Mouse (Mus musculus) megakaryocyte-erythroid progenitor cell, adult 5-6 weeks (primary cell): Measurements from ENCODE around the gene Snrk. TPM values are rescaled to one million over a fixed set of nuclear protein-coding genes. Genes with fewer than 3 reads are reported as not detected.
"Not testable (repeated sequence)": the region's sequence is repeated elsewhere in the genome, so short reads cannot be mapped to it uniquely, and the experiment has no call there.

Source experiments
- ATAC-seq: replicated peaks from 2 replicates; pipeline ENCODE4 v1.8.0; 2016; ENCODE audit warnings: mild to moderate bottlenecking, inconsistent platforms; ENCODE audit not compliant: severe bottlenecking, poor library complexity, low FRiP score, low TSS enrichment
- total RNA-seq, 2 experiments: library from RNA; stranded (forward) in 1 of 2; stranded (reverse) in 1 of 2; fragments of 200-1000, 215-1000 nt in 1 of 2; fragments of >200 nt in 1 of 2; fragmentation: Nextera tagmentation in 1 of 2; gene quantifications; 2 replicates each; pipeline ENCODE4 v1.2.3; 2014 to 2017

The Snrk gene
- total RNA-seq, 2 experiments from 2014 or later, result 8.5 to 15.9 TPM

- ATAC-seq, result no peak
These were observed 20.9 kb downstream of the Snrk start for GRCm38 (mm10) chr9:122137960-122138359.

DNA sequence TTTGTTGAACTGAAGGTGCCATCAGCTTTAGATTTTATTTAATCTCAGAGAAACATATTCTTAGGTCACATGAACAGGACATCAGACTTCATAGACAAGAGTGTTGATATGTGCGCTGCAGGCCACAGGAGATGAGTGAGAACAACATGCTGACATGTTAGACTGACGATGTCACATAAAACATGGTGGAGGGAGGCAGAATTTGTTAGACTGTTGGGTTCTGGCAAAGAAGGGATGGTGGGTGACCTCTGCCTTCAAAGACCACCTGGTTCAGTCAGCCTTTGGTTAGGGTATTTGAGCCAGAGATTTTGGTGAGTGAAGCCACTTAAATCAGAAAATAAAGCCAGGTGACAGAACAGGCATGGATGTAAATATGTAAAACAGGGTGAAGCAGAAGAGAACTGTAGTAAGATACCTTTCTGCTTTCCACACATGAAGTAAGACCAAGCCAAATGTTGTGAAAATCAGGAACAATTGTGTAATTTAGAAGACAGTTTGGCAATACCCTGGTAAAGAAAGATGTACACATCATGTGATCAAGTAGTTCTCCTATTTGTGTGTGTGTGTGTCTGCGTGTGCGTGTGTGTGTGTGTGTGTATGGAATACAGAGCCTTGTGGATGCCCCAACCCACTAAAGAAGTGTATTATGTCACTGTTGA lies 21.4 kb downstream of the Snrk start:
- ATAC-seq, result no peak

- no peak for ATAC-seq
These were observed 22.2 kb downstream of the Snrk start for GRCm38 (mm10) chr9:122139236-122139635.

GRCm38 (mm10) chr9:122143219-122143618 lies 26.2 kb downstream of the Snrk start:
- no peak for ATAC-seq

- no peak for ATAC-seq
These were observed 27.7 kb downstream of the Snrk start for GRCm38 (mm10) chr9:122144776-122145175.

DNA sequence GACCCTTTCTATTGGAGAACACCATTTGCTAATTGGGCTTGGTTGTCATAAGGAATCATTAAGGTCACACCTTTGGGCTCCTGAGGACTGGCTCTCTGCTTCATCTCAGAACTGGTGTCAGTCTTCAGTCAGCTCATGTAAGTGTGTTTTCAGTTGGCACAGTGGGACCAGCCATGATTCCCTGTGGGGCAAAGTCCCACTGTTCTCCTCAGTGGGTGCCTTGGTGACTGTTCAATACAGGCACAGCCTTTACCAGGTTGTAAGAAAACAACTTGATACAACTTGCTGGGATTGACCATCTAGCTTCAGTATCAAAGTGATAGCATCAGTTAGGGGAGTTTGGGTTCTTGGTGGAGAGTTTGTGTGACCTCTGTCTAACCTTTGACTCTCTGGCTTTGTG lies 28.6 kb downstream of the Snrk start:
- no peak for ATAC-seq

DNA sequence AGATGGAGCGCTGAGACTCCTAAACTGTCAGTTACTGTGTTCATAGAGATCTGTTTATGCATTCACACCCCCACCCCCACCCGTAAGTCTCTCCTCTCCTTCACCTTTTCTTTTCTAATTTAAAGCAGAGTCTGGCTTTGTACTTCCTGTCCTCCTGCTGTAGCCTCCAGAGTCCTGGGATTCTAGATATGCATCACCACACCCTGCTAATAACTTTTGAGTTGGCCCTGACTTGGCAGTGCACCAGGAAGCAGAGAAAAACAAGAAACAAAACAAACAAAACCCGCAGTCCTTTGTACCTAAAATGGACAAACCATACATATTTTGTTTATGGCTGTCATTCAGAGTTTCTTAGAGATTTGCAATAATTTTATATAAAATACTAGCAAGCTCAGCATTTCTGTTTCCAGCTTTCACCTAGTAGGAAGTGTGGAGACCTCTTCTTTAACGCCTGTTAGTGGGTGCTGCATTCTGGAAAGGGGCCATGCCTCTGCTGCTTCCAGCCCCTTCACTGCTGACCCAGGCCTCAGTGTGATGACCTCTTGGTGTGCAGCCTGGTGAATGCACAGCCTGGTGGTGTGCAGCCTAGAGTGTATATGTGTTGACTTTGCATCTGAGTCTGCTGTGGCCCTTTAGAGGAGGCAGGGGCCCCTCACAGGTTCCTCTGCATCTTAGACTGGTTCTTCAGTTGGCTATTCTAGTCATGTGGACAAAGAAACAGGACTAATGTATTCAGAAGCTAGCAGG lies 29.2 kb downstream of the Snrk start:
- no peak; the same call in 1 of the 2 replicates for ATAC-seq

GRCm38 (mm10) chr9:122148356-122148755 lies 31.3 kb downstream of the Snrk start:
- ATAC-seq, result no peak

GRCm38 (mm10) chr9:122149997-122150826 lies 33.1 kb downstream of the Snrk start:
- ATAC-seq, result no peak

DNA sequence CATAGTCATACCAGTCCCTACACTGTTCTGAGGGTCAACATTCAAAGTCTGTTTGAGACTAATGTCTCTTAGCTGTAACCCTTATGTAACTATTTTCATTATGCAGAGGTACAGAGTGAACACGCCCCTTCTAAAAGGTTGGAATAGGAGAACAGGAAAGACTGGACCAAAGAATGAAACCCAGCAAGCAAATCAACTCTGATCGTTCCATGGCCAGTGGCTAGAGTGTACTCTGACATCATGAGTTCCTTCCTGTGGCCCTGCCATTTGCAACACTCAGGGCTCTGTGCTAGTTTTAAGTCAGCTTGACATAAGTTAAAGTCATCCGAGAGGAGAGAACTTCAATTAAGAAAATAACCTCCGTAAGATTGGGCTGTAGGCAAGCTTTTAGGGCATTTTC lies 35.0 kb downstream of the Snrk start:
- ATAC-seq, result no peak

DNA sequence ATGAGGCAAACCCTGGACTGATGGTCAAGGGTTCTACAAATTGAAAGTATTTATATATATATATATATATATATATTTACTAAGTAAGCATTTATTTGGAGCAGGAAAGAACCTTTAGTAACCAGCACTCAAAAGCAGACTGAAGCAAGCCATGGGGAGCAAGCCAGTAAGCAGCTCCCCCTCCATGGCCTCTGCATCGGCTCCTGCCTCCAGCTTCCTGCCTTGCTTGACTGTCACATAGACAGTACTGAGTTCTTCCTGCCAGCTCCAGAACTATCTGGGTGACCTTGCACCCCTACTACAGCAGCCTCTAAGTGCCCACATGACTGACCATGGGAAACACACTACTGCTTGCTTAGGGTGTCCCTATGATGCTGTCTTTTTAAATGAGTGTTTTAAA lies 35.4 kb downstream of the Snrk start:
- no peak for ATAC-seq

- ATAC-seq, result no peak
These were observed 36.4 kb downstream of the Snrk start for GRCm38 (mm10) chr9:122153436-122153835.

- ATAC-seq, result no peak
These were observed 38.1 kb downstream of the Snrk start for GRCm38 (mm10) chr9:122155193-122155592.

DNA sequence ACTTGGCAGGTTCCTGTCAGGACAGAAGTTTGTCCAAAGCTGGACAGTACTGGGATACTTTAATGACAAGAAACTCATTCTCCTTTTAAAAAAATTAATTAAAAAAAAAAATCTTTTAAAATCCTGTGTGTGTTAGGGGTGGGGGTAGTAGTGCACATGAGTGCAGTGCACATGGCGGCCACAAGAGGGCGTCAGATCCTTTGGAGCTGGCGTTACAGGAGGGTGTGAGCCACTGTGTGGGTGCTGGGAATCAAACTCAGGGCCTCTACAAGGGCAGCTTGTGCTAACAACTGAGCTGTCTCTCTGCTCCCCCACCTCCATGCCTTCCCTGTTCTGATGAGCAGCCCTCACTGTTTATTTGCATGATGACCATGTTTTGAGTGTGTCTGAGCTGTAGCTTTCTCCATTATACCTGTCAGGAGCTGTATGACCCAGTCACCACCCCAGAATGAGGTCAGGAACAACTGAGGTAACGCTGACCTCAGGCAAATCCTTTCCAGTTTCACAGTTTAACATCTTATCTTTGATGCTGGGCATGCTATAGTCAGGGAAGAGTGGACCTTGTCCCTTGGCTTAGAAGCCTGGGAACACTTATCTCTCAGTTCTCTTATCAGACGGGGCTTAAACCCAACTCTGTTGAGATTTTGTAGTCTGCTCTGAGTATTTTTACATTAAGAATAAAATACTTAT lies 39.5 kb downstream of the Snrk start:
- ATAC-seq, result no peak

- no peak for ATAC-seq
These were observed 40.0 kb downstream of the Snrk start for GRCm38 (mm10) chr9:122157079-122157441.

DNA sequence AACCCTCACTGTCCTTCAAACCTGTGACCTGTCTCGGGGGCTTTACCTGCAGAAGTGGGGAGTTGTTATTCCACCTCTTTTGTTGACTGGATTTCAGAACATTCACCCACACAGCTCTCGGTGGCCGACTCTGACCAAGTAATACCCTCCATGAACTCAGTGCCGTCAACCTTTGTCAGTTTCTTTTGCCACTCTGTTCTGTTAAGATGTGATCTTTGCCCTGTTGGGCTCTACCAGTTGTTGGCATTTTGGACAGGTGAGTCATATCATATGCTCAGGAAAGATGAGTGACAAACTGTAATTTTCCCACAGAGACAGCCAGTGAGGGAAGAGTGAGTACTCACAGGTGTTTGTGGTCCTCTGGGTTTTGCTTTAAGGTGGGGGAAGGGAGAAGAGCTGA lies 47.5 kb downstream of the Snrk start:
- no peak for ATAC-seq

DNA sequence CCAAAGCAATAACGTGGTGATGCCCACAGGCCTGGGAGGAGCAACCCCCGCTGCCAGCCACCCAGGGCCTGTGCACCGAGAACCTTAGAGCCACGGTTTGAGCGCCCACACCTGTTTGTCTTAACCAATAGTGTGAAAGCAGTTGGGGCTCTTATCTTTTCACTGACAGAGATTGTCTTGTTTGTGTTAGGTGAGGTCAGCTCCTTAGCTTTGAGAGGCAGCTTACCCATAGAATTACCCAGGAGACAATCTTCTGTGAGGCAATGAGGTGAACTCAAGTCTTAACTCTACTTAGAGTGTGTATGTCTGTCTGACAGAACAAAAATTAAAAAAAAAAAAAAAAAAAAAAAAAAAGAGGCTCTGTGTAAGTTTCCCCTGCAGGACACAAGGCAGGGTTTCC lies 50.7 kb downstream of the Snrk start:
- not testable (repeated sequence) for ATAC-seq

GRCm38 (mm10) chr9:122169901-122170300 lies 52.8 kb downstream of the Snrk start:
- no peak for ATAC-seq

GRCm38 (mm10) chr9:122172612-122173186 lies 55.6 kb downstream of the Snrk start:
- ATAC-seq, result no peak
